ENCODE assay signal across 10 mouse cellular contexts in the genomic region with DNA sequence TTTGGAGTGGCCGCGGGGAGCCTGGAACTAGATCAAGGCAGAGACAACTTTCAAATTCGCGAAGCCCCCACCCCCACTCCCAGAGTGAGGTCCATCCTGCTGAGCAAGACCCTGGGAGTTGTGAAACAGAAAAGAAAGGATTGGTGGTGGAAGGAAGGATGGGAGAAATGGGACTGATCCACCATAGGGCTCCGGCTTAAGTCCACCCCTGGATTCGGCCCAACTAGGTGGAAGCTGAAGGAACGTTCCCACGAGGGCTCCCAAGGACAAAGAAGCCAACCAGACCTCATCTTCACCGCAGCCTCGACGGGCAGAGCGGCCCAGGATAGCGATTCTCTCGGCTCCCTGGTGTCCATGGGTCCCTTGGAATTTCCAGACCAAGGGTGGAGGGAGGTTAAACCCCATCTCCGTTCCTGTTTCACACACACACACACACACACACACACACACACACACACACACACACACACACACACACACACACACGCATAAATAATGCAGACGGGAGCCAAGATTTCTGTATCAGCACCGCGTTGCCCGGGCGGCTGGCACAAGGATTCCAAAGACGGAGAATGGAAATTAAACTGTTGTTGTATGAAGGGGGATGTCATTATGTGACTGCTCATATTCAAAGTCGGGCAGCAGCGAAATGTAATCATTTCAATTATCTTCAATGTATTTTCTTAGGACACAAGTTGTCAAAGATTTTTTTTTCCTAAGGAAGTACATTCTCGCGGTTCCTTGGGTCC. TPM values are rescaled to one million over a fixed set of nuclear protein-coding genes. Genes with fewer than 3 reads are reported as not detected.
DNase-seq lines count a peak whose midpoint lies in the region; ATAC-seq lines count a peak whose summit lies in the region.
"Had no signal": no experiment of that assay in that cellular context is flagged by ENCODE, and none has a peak within 500 bp of the region (broad histone marks: within the 10 kb centered on the region; RNA-seq: fewer than 3 reads in every experiment).

No protein-coding gene starts in this region.

- intact Hi-C loops in heart, postnatal 25 days (cut with DNase I): no loop called here

- 2% methylated on average over 26 of the region's 26 CpGs for WGBS in heart, embryonic 12.5 days
- 2% methylated on average over 25 of the region's 26 CpGs for WGBS in hindbrain, embryonic 12.5 days
- under 1% methylated on average over 26 of the region's 26 CpGs for WGBS in midbrain, embryonic 16.5 days

- peaks cover 12% of the 10 kb centered on the region for H3K4me1 ChIP-seq in heart, embryonic 12.5 days (replicated peaks)
- peaks cover 17% of the 10 kb centered on the region for H3K4me1 ChIP-seq in hindbrain, embryonic 12.5 days
- no peaks in the 10 kb centered on the region for H3K4me1 ChIP-seq in midbrain, embryonic 16.5 days (ENCODE audit: control insufficient read depth, insufficient read depth, low read length)

- H3K4me2 ChIP-seq in heart, embryonic 12.5 days: peak overlapping the region; percentile 52
- H3K4me2 ChIP-seq in hindbrain, embryonic 12.5 days (replicated peaks): peak overlapping the region; percentile 41
- H3K4me2 ChIP-seq in midbrain, embryonic 16.5 days (ENCODE audit: low read length): no peak overlapping the region
- H3K4me2 ChIP-seq: lung, embryonic 14.5 days had no signal

- H3K27ac ChIP-seq in heart, embryonic 12.5 days (ENCODE audit: poor library complexity, severe bottlenecking): no peak overlapping the region
- H3K27ac ChIP-seq in hindbrain, embryonic 12.5 days: no peak overlapping the region
- H3K27ac ChIP-seq in midbrain, embryonic 16.5 days (ENCODE audit: low read length): no peak overlapping the region

- peak overlapping the region; percentile 34; the same call in 1 of the 2 replicates for H3K4me3 ChIP-seq in heart, embryonic 12.5 days
- H3K4me3 ChIP-seq in hindbrain, embryonic 12.5 days: peak overlapping the region; percentile 14
- H3K4me3 ChIP-seq in midbrain, embryonic 16.5 days (ENCODE audit: low read depth, low read length): no peak overlapping the region

- no peaks in the 10 kb centered on the region for H3K36me3 ChIP-seq in heart, embryonic 12.5 days
- H3K36me3 ChIP-seq in hindbrain, embryonic 12.5 days: no peaks in the 10 kb centered on the region
- no peaks in the 10 kb centered on the region for H3K36me3 ChIP-seq in midbrain, embryonic 16.5 days (ENCODE audit: control insufficient read depth, insufficient read depth, low read length)

- no peak for ATAC-seq in heart, embryonic 12.5 days (ENCODE audit: insufficient number of reproducible peaks, low FRiP score)
- peak; percentile 29; the same call in 1 of the 2 replicates for ATAC-seq in hindbrain, embryonic 12.5 days (ENCODE audit: low FRiP score)
- ATAC-seq in midbrain, embryonic 16.5 days: 0 out of 2 replicates have a peak, but pooled peaks have one; percentile 13
- ATAC-seq in megakaryocyte progenitor cell, adult 5-6 weeks (replicated peaks; ENCODE audit: poor library complexity): no peak

- H3K9me3 ChIP-seq in heart, embryonic 12.5 days (replicated peaks): no peaks in the 10 kb centered on the region
- no peaks in the 10 kb centered on the region for H3K9me3 ChIP-seq in hindbrain, embryonic 12.5 days (replicated peaks)
- no peaks in the 10 kb centered on the region for H3K9me3 ChIP-seq in midbrain, embryonic 16.5 days (replicated peaks; ENCODE audit: control insufficient read depth, low read length, poor library complexity, severe bottlenecking)

- peaks cover 94% of the 10 kb centered on the region for H3K27me3 ChIP-seq in heart, embryonic 12.5 days (replicated peaks)
- H3K27me3 ChIP-seq in hindbrain, embryonic 12.5 days: peaks cover 92% of the 10 kb centered on the region
- peaks cover 66% of the 10 kb centered on the region for H3K27me3 ChIP-seq in midbrain, embryonic 16.5 days (ENCODE audit: control insufficient read depth, insufficient read depth, low read depth, low read length)

- no peak overlapping the region for H3K9ac ChIP-seq in heart, embryonic 12.5 days
- H3K9ac ChIP-seq in hindbrain, embryonic 12.5 days: no peak overlapping the region
- H3K9ac ChIP-seq in midbrain, embryonic 16.5 days (ENCODE audit: low read depth, low read length): no peak overlapping the region
- H3K9ac ChIP-seq: lung, embryonic 14.5 days had no signal

- DNase-seq in heart, postnatal 25 days (ENCODE audit: low spot score): no peak
- peak; percentile 56 for DNase-seq in embryo, embryonic 9.5 days (ENCODE audit: extremely low spot score)
- DNase-seq in ovary, postnatal 14 days (ENCODE audit: low spot score): no peak
- DNase-seq in lung, postnatal 4 days: no peak
- DNase-seq: lung, embryonic 14.5 days had no signal

RNA-seq across cellular contexts. Expression of a gene that starts 7.7 kb away (rescaled TPM):
- 0.28 and 0.46 TPM in 2 replicates for polyA plus RNA-seq in heart, embryonic 12.5 days (2016; fragmentation: Nextera tagmentation; extraction: Ambion mirVana)
- total RNA-seq in heart, postnatal 25 days (2021): not detected
- 17.9 and 20.1 TPM in 2 replicates for polyA plus RNA-seq in hindbrain, embryonic 12.5 days (2016; fragmentation: Nextera tagmentation; extraction: Ambion mirVana)
- polyA plus RNA-seq in midbrain, embryonic 16.5 days (2015; fragmentation: Nextera tagmentation; extraction: Ambion mirVana): 17.4 and 25.7 TPM in 2 replicates
- not detected in 2 replicates for total RNA-seq in megakaryocyte progenitor cell, adult 5-6 weeks (2015)
- not detected in 2 replicates for total RNA-seq in megakaryocyte progenitor cell, adult 5-6 weeks (2017)
- polyA plus RNA-seq: gonadal fat pad, adult 2 months; lung, embryonic 14.5 days had no signal

Comparison
In these comparisons a context has a peak if more than half of its experiments do, and no peak if none do; other contexts are left out.
1. ATAC-seq: peak in hindbrain, embryonic 12.5 days (single experiment) and midbrain, embryonic 16.5 days (single experiment); none in heart, embryonic 12.5 days (single experiment) and megakaryocyte progenitor cell, adult 5-6 weeks (single experiment).
2. RNA of a gene that starts 7.7 kb away (polyA plus RNA-seq): 17.9 to 20.1 TPM in hindbrain, embryonic 12.5 days and 17.4 to 25.7 TPM in midbrain, embryonic 16.5 days; 0.28 to 0.46 TPM in heart, embryonic 12.5 days; every median in the first group is over 10 times any median in the second.